Mouse (Mus musculus) cerebellum, adult 8-10 months (tissue): Measurements from ENCODE around the gene Golga1.

Experiments
- DNase-seq: peaks from one replicate; pipeline ENCODE4 v3.0.0; 2022

Gene Golga1

GRCm38 (mm10) chr2:38973223-38973622 lies 92.1 kb downstream of the Golga1 start:
- DNase-seq = no peak

- no peak for DNase-seq
Observed at GRCm38 (mm10) chr2:38970057-38970456, 95.3 kb downstream of the Golga1 start.

- DNase-seq = no peak
Observed at GRCm38 (mm10) chr2:38969650-38970049, 95.7 kb downstream of the Golga1 start.
